Mouse (Mus musculus) fat pad, adult 2 months (tissue): ENCODE data around the gene Bcl11a.

Source experiments
- DNase-seq: peaks from one replicate; pipeline ENCODE4 v3.0.0-alpha.2; 2011; ENCODE audit warnings: low read depth, low spot score; ENCODE audit errors: extremely low read depth

Gene Bcl11a

DNA sequence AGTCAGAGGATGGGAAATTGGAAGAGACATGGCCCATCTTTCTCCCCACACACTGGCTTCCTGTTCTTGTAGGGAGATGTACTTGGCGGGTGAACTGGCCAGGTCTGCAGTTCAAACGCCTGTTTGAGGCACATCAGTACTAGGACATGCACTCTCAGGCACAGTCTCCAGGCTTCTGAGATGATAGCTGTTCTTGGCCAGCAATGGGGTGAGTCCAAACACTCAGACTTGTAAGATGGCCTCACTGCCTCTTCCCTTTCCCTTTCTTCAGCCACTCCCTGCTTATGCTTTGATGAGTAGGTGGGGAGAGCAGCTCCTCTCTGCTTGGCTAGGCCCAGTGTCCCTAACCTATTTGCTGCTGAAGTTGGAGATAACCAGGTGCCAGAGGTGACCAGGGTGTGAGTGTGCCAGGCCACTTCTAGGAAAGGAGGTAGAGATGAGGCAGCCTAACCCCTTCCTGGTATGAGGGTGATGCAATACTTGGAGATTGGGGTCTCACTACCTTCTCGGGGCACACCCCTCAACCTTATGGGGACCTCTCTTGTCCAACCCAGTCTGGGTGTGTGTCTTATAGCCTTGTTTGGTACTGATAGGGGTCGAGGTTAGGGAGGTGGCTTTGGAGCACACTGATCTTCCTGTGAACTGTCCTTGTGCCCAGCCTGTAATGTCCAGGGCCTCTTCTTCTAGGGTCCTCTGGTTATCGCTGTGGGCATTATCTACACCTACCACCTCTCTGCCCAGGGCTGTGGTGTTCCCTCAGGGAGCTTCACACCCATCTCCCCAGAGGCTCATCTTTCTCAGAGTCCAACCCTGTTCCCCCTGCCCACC lies 51.7 kb downstream of the Bcl11a start:
- DNase-seq = no peak

DNA sequence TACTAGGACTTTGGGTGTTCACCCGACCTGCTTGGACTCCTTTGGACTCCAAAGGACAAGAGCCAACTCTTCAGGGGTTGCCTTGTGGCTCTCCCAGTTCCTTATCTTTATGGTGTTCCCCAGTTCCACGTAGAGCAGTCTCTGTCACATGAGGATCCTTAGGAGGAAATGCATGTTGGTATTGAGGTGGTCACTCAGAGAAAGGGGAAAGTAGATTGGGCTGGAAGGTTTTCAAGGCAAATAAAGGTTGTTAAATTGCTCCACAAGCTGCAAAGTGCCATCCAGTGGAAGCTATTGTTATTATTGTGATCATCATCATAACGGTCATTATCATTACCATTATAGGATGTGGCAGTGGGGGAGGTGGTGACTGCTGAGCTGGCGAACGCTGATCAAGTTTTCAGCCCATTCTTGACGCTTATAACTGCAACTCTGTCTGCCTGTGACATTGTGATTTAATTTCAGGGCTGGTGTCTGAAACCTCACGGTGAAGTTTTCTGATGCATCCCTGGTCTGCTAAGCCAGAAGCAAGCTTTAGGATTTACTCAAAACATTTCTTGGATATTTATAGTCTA lies 52.4 kb downstream of the Bcl11a start:
- no peak for DNase-seq

DNA sequence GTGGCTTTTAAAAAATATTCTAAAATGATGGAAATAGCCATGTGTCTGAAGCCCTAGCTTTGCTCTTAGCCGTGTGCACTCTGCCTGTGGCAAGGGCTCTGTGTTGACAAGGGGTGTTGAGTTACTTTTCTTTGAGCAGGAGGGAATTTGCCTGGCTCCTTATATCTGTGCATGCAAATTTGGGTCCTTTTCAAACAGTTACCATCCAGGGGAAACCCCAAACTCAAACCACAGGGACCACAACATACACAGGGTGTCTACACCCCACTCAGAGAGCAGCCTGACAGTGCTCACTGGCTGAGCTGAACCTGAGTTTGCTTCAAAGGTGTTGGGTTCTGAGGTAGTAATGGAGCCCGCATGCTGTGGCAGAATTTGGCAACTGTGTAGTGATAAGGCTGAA lies 54.0 kb downstream of the Bcl11a start:
- no peak for DNase-seq

GRCm38 (mm10) chr11:24132358-24132757 lies 54.5 kb downstream of the Bcl11a start:
- no peak for DNase-seq

DNA sequence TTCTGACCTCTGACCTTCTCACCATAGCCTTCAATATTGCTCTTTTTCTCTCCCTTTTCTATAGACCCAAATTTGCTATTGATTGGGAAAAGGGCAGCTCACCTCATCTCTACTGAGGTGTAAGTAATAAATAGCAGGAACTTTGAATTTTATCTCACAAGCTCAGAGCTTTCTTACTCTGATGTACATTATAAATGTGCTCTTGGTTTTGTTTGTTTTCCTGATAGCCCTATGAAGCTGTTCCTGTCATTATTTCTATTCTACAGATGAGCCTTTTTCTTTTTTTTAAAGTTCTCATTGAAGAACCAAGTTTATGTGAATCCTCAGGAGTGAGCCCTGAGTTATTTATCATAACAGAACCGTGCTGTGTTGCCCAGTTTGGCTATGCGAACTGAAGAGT lies 55.0 kb downstream of the Bcl11a start:
- no peak for DNase-seq

DNA sequence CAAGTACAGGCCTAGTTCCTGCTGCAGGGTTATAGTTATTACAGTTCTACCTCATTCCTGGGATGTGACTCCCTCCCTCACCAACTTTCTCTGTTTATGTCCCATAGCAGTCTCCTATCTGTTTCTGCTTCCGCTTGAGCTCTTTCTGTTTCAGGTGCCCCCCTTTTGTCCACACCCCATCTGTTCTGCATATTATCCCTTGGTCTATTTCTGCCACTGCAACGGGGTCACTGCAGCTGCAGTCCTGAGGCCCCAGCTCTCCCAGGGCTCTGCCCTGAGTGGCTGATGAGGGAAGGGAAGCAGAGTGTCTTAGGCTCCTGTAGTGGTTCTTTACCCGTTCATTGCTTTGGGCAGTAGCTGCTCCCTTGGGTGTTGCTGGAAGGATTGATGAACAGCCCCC lies 55.6 kb downstream of the Bcl11a start:
- no peak for DNase-seq

GRCm38 (mm10) chr11:24133928-24134327 lies 56.1 kb downstream of the Bcl11a start:
- DNase-seq = no peak

DNA sequence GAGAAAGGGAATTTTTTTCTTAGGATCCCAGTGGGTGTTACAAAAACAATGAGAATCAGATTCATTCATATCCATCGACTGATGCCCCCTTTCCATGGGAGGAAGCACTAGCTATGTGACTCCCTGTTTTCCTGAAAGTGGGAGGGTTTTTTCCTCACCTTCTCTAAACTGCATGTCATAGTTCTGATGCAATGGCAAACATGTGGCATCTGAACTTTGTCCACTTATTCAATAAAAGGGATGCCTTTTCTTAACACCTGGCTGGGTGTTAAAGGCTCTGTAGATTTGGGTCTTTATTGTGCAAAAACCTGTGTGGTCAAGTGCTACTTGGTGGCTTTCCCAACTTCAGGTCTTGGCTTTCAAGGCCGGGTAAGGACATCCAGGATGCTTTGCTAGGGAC lies 57.4 kb downstream of the Bcl11a start:
- DNase-seq = peak; percentile 87

- DNase-seq = no peak
Measured at GRCm38 (mm10) chr11:24136084-24136785, 58.4 kb downstream of the Bcl11a start.

GRCm38 (mm10) chr11:24137891-24138290 lies 60.0 kb downstream of the Bcl11a start:
- no peak for DNase-seq

- DNase-seq = no peak
Measured at GRCm38 (mm10) chr11:24138600-24139375, 60.9 kb downstream of the Bcl11a start.

- DNase-seq = no peak
Measured at GRCm38 (mm10) chr11:24139432-24139831, 61.6 kb downstream of the Bcl11a start.

- DNase-seq = no peak
Measured at GRCm38 (mm10) chr11:24139952-24140351, 62.1 kb downstream of the Bcl11a start.

DNA sequence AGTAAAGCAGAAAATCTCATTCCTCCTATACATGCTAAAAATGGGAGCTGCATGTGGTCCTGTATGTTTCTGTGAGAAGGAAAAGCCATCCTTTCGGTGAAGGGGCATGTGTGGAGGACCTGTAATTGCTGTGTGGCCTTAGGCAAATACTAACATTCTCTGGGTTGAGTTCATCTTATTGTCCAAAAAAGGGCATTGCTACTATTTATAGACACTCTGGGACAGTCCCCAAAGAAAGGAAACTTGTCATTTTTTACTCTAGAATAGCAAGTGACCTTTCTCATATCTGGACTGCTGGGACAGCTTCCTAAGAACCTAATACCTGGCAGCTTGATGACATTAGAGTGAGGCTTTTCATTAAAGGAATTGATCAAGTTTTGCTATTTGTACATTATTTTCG lies 63.1 kb downstream of the Bcl11a start:
- no peak for DNase-seq

DNA sequence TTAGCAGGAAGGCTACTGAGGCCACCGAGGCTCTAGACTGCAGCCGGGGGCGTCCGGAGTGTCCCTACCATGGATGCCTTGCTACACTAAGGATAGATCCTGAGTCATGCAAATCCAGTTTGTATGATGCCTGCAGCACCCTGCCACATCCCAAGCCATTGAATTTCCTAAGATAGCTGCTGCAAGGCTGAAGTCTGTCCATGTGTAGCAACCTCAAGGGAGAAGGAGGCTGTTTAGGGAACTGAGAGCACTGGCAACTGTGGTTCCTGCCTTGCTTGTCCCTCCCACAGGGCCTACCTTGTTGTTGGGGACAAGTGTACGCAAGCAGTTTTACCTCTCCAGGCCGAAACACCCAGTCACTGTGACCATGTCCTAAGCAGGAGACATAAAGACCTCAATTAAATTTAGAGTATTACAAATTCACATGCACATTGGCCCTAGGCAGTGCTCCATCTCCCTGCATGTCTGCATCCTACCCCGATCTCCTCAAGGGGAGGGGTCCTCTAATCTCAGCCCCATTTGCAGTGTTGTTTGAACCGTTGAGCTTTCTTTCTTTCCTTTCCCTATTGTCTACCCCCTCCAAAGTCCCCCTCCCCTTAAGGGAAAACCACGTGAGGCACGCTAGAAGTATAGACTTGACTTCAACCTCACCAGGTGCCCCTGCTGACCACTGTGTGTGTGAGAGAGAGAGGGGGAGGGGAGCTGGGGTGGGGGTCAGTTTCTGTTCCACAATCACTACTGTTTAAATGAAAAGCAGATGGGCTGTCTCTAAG lies 63.8 kb downstream of the Bcl11a start:
- no peak for DNase-seq

GRCm38 (mm10) chr11:24142316-24142715 lies 64.5 kb downstream of the Bcl11a start:
- no peak for DNase-seq

GRCm38 (mm10) chr11:24144159-24144946 lies 66.5 kb downstream of the Bcl11a start:
- DNase-seq = no peak

GRCm38 (mm10) chr11:24146034-24146433 lies 68.2 kb downstream of the Bcl11a start:
- DNase-seq = no peak

DNA sequence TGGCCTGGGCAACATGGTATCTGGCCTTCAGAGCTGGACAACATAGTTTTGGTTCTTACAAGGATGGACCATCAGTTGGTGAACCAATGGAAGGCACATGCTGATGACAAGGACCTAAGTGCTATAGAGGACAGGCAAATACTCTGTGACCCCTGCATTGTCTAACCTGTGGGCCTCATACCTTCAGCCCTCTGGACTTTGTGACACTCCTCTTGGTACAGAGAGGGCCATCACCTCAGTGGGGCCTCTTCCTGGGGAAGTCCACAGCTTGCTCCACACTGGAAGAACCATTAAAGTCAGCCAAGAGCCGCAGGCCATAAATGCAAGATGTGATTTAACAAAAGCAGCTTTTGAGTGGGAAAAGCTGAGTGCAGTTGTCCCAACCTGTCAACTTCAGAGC lies 68.6 kb downstream of the Bcl11a start:
- no peak for DNase-seq

GRCm38 (mm10) chr11:24147698-24148097 lies 69.8 kb downstream of the Bcl11a start:
- no peak for DNase-seq
